Mouse (Mus musculus): ENCODE results near the gene Top2a.

Gene Top2a

DNA sequence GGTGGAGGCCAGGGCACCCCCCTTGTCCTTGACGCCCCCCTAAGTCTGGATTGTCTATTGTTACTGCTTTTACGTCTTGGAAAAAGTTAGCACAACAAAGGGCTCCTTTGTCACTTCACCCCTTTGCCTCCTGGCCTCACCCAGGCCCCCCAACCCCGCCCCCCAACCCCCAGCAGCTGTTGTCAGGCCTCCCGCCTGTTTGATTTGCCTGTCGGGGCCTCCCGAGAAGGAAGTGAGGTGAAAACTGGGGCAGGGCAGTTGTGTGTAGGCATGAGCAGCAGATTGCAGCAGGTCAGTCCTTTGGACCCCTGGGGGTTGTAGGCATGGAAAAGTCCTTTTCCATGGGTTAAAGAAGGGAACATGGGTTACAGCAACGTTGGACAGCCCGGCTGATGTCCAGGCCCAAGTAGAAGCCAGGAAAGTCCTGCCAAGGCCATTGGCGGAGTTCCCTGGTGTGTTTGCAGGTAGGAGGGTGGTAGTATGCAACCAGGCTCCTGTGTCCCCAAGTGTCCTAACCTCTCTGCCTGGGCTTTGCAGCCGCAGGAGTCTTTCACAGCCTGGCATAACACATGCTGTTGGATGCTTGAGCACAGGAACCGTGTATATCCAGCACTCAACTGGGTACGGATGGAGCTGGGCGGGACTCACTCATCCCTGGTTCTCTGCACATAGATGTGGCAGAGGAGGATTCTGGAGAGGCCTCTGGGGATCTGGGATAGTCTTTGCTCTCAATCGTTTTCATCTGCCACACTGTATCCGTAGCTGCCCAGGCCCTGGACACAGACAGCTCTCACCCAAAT lies 59.2 kb downstream of the Top2a start:
- peak in 1 of 2 experiments; percentile 25 for DNase-seq (ENCODE audit: low spot score in 2 of 2)

DNA sequence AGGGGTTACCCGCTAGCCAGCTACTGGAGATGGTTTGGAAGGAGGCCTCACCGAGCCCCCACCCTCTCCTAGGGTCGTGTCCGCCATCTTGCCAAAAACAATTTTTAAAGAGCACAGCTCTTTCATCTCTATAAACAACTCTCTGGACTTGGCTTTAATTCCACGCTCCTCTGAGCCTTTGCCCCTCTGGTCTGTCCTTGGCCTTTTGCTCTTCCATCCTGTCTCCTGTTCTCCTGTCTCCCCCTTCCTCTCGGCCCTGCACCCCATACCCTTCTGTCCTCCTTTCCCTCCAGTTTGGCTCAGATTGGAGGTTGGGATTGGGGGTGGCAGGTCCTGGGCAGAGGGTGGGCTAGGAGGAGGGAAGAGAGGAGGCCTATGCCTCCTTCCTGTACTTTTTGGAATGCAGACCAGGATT lies 59.8 kb downstream of the Top2a start:
- DNase-seq (ENCODE audit: low spot score in 2 of 2): peak in 1 of 2 experiments; percentile 13

DNA sequence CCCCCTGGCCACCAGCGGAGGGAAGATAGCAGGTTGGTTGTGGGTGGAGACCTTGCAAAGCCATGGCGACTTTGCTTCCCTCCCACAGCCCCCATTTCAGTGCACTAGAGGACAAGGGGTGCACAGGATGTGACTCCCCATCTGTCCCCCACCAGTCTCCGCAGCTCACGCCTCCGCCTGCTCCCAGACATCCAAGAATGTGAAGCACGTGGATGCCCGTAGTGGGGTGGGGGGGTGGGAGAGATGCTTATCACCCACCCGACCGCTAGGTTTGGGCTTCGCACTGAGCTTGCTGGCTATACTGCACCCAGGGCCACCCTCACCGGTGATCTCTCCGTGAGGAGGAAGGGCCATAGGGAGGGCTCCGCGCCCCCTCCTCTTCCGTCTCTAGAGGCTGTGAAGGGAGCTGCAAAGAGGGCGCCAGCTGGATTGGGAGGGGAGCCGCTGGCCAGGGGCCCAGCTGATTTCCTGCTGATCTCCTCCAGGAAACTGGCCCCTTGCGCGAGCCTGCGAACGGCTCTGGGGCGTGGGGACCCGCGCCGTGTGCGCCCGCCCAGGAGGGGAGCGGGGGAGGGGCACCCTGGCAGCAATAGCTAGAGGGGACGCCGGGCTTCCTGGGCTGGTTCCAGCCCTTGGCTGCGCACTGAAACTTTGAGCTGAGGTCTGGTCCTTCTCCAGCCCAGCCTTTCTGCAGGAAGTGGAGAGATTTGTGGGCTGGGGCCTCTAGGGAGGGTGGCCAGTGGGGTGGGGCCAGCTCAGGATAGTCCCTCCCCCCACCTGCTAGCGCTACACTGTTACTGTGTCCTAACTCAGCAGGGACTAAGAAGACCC lies 60.6 kb downstream of the Top2a start:
- DNase-seq (ENCODE audit: low spot score in 2 of 2): peak in 1 of 2 experiments; percentile 66

DNA sequence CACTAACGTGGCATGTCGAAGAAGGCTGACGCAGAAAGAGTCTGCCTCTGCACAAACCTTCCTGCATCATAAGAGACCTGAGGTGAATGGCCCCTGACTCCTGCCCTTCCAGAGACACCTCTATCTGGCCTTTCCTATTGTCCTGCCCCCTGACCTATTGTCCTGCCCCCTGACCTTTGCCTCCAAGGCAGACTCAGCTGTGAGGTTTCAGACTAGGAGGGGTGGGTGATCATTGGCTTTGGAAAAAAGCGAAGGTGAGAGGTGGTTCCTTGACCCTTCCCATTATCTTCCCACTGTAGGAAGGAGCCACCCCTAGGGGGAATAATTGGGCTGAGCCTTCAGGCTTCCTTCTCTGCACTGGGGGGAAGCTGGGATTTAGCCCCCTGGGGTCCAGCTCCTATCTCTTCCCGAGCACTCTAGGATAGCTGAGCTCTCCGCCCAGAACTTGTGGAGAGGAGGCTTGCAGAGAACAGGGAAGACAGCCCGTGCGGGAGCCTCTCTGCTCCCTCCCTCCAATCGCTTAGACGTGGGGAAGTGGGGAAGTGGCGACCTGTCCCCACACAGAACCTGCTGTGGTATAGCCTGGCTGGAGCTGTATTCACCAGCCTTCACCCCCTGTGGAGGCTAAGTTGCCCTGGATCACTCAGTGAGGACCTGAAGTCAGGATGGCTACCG lies 61.4 kb downstream of the Top2a start:
- peak in 1 of 2 experiments; percentile 19 for DNase-seq (ENCODE audit: low spot score in 2 of 2)

DNA sequence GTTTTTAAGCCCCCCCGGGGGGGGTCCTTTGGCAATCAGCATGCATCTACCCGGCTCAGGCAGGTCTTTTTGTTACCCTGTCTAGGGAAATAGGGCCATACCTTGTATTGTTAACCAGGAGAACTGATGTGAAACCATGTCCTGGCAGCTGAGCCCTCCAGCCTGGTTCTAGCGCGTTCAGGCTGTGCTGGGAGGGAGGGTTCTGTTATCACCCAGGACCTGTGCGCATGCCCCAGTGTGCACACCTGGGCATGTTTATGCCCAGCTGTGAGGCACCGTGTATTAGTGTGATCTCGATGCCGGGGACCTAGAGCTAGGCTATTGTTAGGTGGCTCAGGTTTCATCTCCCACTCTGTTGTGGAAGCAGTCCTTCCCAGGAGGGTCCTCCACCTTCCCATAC lies 62.2 kb downstream of the Top2a start:
- peak in 1 of 2 experiments; percentile 52 for DNase-seq (ENCODE audit: low spot score in 2 of 2)

DNA sequence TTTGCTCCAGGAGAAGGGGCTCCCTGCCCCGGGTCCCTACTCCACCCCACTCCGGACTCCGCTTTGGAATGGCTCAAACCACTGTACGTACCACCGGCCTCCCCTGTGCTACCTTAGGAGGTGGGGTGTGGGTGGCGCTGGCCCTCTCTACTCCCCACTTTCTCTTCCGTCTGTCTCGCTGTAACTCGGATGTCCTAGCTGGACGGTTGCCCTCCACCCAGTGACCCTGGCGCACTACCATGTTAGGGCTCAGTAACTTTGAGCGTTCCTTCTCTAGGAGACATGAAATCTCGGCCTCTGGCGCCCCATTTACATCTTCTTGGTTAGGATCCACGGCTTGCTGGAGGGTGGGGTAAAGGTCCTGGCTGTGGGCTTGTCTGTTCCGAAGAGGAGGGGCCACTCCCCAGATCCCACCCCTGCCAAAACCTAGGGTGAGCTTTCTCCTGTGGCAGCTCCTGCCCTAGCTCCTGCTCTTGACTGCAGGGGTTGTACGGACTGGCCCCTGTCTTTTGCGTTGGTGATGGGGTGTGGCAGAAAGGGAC lies 62.9 kb downstream of the Top2a start:
- DNase-seq (ENCODE audit: low spot score in 2 of 2): peak in 1 of 2 experiments; percentile 30

DNA sequence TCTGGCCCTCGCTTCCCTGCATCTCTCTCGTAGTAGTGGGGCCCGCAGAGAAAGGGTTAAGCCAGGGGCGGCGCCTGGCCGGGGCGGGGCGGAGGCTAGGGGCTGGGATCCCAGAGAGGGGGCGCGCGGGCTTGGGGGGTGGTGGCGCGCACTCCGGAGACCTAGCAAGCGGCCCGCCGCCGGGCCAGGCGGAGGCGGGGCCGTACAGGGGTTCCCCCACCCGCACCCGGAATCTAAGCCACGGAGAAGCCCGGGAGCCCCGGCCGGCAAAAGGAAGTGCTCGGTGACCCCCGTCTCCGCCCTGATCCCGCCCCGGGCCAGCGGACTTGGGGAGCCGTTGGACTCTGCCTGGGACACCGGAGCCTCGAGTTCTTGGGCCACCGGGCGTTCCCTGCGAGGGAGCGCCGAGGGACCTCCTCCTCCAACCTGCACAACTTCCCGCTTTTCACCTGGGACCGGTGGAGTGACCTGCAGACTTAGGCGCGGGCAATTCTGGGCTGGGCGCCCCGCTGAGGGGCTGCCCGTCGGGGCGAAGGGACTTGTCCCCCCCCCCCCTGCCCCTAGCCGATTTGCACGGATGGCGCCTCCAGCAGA lies 63.6 kb downstream of the Top2a start:
- DNase-seq (ENCODE audit: low spot score in 2 of 2): peak in 1 of 2 experiments; percentile 62

DNA sequence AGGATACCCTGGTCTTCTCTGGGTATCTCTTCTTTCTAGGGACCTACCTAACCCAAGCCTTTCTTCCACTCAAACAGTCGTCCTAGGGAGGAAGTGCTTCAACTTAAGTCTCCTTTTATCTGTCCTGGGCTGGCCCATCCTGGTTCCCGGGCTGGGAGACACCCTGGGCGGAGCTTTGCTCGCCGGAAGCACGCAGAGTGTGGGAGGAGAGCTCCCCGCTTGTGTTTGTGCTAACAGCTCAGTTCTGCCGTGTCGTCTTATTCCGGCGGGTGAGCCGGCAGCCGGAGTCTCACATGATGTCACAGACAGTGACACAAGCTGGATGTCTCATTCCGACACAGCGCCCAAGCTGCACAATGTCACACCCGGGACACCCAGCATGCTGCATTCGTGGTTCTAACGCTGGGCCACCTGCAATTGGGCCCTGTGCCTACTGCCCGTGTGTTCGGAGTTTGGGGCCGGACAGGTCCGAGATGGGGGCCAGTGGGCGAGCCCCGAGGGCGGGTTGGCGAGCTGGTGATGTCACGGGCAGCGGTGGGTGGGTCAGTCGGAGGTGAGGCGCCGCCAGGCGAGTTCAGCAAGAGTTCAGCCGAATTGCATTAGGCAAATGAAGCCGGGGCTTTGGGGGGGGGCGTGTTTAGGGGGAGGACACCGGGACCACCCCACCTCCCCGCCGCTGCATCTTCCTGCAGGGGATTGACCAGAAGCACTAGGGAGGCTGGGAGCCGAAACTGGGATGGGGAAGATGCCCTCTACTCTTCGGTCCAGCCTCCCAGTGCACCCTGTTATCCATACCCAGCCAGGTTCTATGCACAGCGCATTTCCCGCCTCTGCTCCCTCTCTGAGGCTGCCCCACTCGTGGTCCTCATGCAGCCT lies 64.3 kb downstream of the Top2a start:
- DNase-seq (ENCODE audit: low spot score in 2 of 2): peak in 1 of 2 experiments; percentile 75

DNA sequence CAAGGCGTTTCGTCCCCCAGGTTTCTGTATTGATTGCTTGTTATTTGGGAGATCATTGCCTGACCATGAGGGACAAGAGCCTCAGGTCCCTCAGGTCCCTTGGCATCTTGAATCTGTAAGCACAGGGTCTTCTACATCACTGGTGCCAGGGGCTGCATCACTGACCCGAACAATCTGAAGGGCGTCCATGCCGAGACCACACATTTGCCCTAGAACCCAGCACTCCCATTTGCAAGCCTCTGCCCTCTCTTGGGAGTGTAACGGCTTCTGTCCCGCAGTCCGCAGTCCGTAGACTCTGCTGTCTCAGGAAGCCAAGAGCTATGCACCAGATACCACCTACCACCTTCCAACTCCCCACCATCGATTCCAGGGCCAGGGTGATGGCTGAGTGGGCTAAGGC lies 67.6 kb downstream of the Top2a start:
- DNase-seq (ENCODE audit: low spot score in 2 of 2): no peak

DNA sequence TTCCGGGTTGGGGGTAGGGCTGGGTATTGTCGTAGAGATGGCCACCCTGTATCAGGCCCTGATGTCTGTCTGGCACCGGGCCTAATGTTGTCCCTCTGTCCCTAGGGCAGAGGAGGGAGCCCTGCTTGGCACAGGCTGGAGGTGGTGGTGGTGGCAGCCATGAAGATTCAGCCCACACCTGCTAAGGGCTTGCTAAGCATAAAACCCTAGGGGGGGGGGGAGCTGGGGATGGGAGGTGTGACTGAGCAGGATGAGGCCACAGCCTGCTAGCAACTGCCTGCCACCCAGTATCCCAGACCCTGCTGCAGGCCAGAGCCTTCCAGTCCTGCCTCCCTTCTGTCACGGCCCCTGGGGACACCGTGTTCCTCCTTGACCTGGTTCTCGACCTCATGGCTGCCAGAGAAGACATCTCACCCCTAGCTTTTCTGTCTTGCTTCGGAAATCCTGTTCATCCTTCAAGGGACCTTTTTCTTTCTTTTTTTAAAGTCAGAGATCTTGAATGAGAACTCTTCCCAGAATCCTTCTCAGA lies 68.2 kb downstream of the Top2a start:
- no peak for DNase-seq (ENCODE audit: low spot score in 2 of 2)

DNA sequence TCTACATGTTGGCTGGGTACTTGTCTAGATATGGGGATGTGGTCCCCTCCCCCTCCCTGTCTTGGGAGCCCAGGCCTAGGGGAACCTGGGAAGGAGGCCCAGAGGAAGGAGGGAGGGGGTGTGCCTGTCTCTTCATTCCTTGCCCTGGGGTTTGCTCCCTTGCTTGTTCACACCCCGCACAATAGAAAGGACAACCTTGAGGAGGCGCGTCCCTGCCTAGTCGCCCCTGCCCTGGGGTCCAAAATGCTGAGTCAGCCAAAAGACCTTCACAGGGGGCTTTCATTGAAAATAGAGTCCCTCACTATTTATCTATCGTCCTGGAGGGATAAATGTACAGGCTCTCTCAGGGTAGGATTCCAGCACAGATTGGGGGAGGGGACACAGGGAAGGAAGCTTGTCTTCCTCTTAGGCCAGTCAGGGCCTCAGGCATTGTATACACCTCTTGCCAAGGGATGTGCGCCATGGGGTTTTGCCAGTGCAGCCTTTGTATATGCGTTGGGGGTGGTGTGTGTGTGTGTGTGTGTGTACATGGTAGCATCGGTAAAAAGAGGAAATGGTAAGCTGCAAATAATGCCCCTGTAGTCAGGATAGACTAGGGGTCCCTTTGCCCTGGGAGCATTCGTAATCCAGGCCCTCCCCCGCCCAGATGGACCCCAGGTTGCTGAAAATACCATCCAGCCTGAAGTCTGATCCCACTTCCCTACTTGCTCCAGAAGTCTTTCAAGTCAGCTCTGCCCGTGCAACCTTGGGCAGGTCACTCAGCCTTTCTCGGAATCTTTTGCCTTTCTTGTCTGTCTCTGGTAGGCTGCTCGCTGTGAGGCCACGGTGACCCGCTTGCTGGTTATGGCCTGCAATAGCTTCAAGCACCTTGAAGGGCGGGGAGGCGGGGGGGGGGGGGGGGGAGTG lies 68.9 kb downstream of the Top2a start:
- DNase-seq (ENCODE audit: low spot score in 2 of 2): no peak

DNA sequence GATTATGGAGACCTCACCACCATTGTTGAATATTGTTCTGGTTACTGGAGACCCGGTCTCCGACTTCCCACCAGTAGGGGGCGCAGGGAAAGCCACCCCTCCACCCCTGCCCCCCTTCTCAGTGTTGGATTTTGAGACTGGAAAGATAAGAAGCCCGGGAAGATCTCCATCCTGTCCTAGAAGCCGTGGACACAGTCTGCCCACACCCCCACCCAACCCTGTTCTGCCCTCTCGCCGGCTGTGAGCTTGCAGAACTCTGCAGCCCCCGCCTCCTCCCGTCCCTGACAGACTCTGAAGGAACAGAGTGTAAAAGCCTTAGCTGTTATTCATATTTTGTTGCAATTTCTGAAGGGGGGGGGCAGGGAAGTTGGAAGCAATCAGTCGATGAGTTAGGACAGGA lies 69.6 kb downstream of the Top2a start:
- DNase-seq (ENCODE audit: low spot score in 2 of 2): peak in 1 of 2 experiments; percentile 83

DNA sequence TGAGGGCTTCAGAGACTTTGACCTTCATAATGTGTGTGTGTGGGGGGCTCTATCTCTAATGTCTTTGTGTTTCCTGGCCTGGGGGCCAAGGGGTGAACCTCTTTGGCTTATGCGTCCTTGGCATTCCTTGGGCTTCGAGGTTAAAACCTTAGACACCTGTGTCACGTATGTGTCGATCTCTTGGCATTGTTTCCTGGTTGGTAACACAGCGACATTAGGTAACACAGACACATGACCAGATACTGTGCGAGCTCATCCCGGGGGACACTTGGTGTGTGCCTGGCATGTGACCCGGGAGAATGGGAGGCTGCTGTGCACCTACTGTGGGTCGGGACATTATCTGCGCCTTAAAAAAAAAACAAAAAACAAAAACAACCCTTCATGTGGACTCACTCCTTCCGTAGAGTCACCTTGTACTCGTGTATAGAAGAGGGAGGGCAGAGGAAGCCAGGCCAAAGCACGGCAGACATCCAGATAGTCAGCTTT lies 70.1 kb downstream of the Top2a start:
- DNase-seq (ENCODE audit: low spot score in 2 of 2): no peak

DNA sequence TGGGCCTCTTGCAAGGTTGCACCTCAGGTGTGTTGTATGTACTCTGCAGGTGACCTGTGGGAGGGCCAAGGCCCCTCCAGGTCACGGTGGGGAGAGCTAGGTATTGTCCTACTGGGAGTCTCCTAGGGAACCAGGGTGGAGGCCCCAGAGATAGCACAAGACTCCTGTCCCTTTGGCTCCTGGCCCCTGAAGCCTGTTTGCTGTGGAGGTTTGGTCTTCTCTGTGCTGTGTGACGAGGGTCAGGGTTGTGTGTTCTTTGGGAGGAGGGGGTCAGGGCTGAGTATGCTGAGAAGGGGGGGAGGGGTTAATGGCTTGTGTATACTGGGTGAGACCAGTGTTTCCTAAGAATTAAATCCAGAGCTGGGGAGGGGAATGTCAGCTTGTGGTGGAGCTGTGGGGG lies 70.6 kb downstream of the Top2a start:
- no peak for DNase-seq (ENCODE audit: low spot score in 2 of 2)

DNA sequence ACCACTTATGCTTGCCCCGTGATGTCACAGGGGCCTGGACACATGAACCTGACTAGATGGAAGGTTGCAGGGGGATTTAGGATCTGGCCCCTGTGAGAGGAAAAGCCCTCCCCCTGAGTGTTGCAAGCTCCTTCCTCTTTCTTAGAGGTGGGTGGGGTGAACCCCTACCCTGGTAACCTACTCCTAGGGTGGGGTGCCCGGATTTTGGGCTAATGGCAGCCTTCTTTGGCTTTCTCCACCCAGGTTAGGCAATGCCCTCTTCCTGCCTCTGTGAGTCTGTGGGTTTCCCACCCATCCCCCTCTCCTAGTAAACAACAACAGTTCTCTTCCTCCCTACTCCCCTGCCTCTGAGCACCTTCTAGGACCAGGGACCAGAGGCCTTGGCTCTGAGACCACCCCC lies 71.3 kb downstream of the Top2a start:
- no peak for DNase-seq (ENCODE audit: low spot score in 2 of 2)

DNA sequence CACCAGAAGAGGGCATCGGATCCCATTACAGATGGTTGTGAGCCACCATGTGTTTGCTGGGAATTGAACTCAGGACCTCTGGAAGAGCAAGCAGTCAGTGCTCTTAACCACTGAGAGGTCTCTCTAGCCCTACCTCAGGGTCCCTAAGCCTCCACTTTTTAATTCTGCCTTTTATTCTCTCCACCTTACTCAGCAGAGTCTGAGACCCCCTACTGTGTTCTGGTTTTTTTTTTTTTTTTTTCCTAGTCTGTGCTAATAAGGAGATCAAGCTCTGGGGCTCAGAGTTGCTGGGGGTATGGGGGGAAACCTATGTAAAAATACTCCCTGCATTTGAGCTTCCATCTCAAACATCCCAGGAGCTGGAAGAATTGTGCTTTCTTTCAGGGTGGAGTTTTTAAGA lies 71.9 kb downstream of the Top2a start:
- DNase-seq (ENCODE audit: low spot score in 2 of 2): no peak

DNA sequence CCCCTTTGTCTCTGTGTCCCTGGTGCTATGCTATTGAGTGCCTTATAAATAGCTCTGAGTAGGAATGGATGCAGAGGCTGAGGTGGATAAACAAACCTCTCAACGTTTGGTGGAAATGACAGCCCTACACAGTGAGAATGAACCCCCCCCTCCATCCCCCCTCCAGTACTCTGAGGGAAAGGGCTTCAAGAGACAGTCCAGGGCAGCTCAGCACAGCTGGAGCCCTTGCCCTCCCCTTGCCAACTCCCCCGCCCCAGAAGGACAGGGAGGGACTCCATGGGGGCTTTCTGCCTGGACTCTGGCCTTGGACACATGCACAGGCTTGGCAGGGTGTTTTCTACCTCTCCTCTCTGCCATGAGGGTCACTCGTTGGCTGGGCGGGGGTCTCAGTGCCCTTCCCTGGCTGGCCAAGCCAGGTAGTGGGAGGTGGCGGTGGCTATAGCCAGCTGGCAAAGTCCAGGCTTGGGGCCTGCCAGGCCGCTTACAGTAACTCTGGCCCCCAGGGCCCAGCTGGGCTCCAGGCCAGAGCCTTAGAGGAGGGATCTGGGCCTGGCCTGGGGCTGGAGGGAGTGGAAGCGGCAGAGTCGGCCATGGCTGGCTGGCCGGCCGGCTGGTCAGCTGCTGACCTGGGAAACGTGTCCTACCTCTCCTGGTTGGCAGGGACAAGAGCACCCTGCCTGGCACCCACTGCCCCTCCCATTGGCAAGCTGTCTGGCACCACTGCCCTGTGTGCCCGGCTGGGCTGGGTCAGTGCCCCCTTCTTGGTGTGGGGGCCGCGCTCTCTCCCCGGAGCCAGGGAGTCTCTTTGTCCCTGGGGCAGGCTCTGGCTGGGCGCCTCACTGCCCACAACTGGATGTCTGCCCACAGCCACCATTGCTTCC lies 72.7 kb downstream of the Top2a start:
- DNase-seq (ENCODE audit: low spot score in 2 of 2): peak in 1 of 2 experiments; percentile 35

DNA sequence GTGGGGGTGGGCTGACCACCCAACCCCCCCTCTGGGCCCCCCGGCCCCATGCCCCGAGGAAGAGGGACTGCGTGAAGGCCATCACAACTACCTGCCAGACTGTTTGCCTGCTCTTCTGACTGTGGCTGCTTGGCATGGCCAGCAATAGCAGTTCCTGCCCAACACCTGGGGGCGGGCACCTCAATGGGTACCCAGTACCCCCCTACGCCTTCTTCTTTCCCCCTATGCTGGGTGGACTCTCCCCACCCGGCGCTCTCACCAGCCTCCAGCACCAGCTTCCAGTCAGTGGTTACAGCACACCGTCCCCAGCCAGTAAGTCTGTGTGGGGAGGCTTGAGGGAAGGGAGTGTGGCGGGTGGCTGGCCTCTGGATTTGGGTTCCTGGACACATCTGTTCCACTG lies 73.5 kb downstream of the Top2a start:
- no peak for DNase-seq (ENCODE audit: low spot score in 2 of 2)

Data from spleen, postnatal 10 days (tissue).